Mouse (Mus musculus) ES-E14 (cell line): Measurements from ENCODE around the gene Stt3b. TPM values are rescaled to one million over a fixed set of nuclear protein-coding genes. Genes with fewer than 3 reads are reported as not detected.

Experiments used
- DNase-seq: peaks from one replicate; pipeline ENCODE4 v3.0.0-alpha.2; 2013; ENCODE audit warnings: low read depth, low spot score
- H3K27ac ChIP-seq: 2 replicates; pipeline ENCODE4 v1.5.1; 2012; ENCODE audit warnings: low read depth, mild to moderate bottlenecking, low read length, moderate library complexity, mixed read lengths; ENCODE audit not compliant: poor library complexity, insufficient read depth, severe bottlenecking
- H3K36me3 ChIP-seq: 2 replicates; pipeline ENCODE4 v1.6.1; 2012; ENCODE audit warnings: mild to moderate bottlenecking, low read length, moderate library complexity, mixed read lengths; ENCODE audit not compliant: control insufficient read depth, poor library complexity, insufficient read depth, severe bottlenecking
- H3K4me1 ChIP-seq, 2 experiments: fragments of 150-350 bp in 1 of 2; sonication (generic) in 1 of 2; 2 replicates each; pipeline ENCODE4 v1.6.1; 2012; ENCODE audit warnings: low read length in 2 of 2, mild to moderate bottlenecking in 1 of 2, mixed read lengths in 1 of 2; ENCODE audit not compliant: control insufficient read depth in 2 of 2, insufficient read depth in 2 of 2, poor library complexity in 1 of 2
- H3K4me3 ChIP-seq, 2 experiments: fragments of 150-350 bp in 1 of 2; sonication (generic) in 1 of 2; 2 replicates each; pipeline ENCODE4 v1.5.1; 2012; ENCODE audit warnings: low read length in 2 of 2, low read depth in 1 of 2, mild to moderate bottlenecking in 1 of 2, mixed read lengths in 1 of 2; ENCODE audit not compliant: insufficient read depth in 1 of 2, poor library complexity in 1 of 2, severe bottlenecking in 1 of 2
- H3K9ac ChIP-seq: 2 replicates; pipeline ENCODE4 v1.6.1; 2012; ENCODE audit warnings: low read depth, mild to moderate bottlenecking, low read length, mixed read lengths; ENCODE audit not compliant: poor library complexity, insufficient read depth, severe bottlenecking
- H3K9me3 ChIP-seq: fragments of 150-350 bp; sonication (generic); 2 replicates; pipeline ENCODE4 v1.6.1; 2012; ENCODE audit warnings: low read depth, mild to moderate bottlenecking, low read length; ENCODE audit not compliant: control insufficient read depth, insufficient read depth
- CHD2 ChIP-seq: IDR thresholded peaks from 2 replicates; pipeline ENCODE4 v1.6.1; 2014; ENCODE audit warnings: mild to moderate bottlenecking, low read depth, low read length, inconsistent platforms
- HCFC1 ChIP-seq: IDR thresholded peaks from 2 replicates; pipeline ENCODE4 v1.6.1; 2012; ENCODE audit warnings: low read length, inconsistent platforms, borderline replicate concordance; ENCODE audit not compliant: insufficient read depth
- MAFK ChIP-seq: IDR thresholded peaks from 2 replicates; pipeline ENCODE4 v1.6.1; 2014; ENCODE audit warnings: mild to moderate bottlenecking, low read depth, low read length, inconsistent platforms; ENCODE audit not compliant: insufficient read depth
- ZC3H11A ChIP-seq: IDR thresholded peaks from 2 replicates; pipeline ENCODE4 v1.6.1; 2012; ENCODE audit warnings: low read depth, mild to moderate bottlenecking, inconsistent platforms, low read length, borderline replicate concordance
- ZNF384 ChIP-seq: IDR thresholded peaks from 2 replicates; pipeline ENCODE4 v1.6.1; 2012; ENCODE audit warnings: low read depth, low read length, inconsistent platforms
- in situ Hi-C, 2 experiments: fragments of 600-800 bp; cut with MboI; formaldehyde crosslinking; loops; one replicate each; pipeline ENCODE4 v1.15.1; 2025; ENCODE audit warnings: low sequenced_read_pairs in 2 of 2, inconsistent platforms in 1 of 2; ENCODE audit not compliant: unreplicated experiment in 2 of 2
- total RNA-seq: library from RNA; depleted of rRNA; stranded (reverse); fragments of 300-350 nt; gene quantifications from 2 replicates; pipeline ENCODE4 v1.2.3, GENCODE M21; 2012

Stt3b gene
- total RNA-seq, 1 experiment = 150 TPM

GRCm38 (mm10) chr9:115326533-115326890, 16.3 kb upstream of the Stt3b start:
- Histone ChIP-seq H3K27ac (no peak overlapping the region), H3K4me3 (no peak overlapping the region), H3K9ac (no peak overlapping the region), H3K9me3 (no peaks in the 10 kb centered on the region), H3K4me1 (no peaks in the 10 kb centered on the region), H3K36me3 (no peaks in the 10 kb centered on the region)
- TF ChIP-seq ZNF384 (no peak), CHD2 (no peak), MAFK (no peak), ZC3H11A (no peak), HCFC1 (no peak)
- DNase-seq = no peak
- in situ Hi-C loops = no loop called here

GRCm38 (mm10) chr9:115325831-115326532, 15.8 kb upstream of the Stt3b start:
- TF ChIP-seq ZC3H11A (no peak), MAFK (no peak), HCFC1 (no peak), ZNF384 (no peak), CHD2 (no peak)
- H3K27ac ChIP-seq = no peak overlapping the region
- no peak overlapping the region for H3K4me3 ChIP-seq
- H3K36me3 ChIP-seq = no peaks in the 10 kb centered on the region
- no peak overlapping the region for H3K9ac ChIP-seq
- DNase-seq = no peak
- in situ Hi-C loops = no loop called here
- no peaks in the 10 kb centered on the region for H3K9me3 ChIP-seq
- no peaks in the 10 kb centered on the region for H3K4me1 ChIP-seq

GRCm38 (mm10) chr9:115323572-115323971, 13.4 kb upstream of the Stt3b start:
- in situ Hi-C loops = no loop called here
- H3K27ac ChIP-seq = no peak overlapping the region
- no peak overlapping the region for H3K9ac ChIP-seq
- no peak overlapping the region for H3K4me3 ChIP-seq
- 0 out of 4 replicates have a peak, but pooled peaks cover 0 to 2% of the 10 kb centered on the region in 2 experiments for H3K4me1 ChIP-seq
- no peak for DNase-seq
- no peaks in the 10 kb centered on the region for H3K36me3 ChIP-seq
- TF ChIP-seq HCFC1 (no peak), CHD2 (no peak), ZNF384 (no peak), MAFK (no peak), ZC3H11A (no peak)
- H3K9me3 ChIP-seq = no peaks in the 10 kb centered on the region

- no peaks in the 10 kb centered on the region for H3K9me3 ChIP-seq
- H3K4me3 ChIP-seq = no peak overlapping the region
- DNase-seq = no peak
- 0 out of 4 replicates have a peak, but pooled peaks cover 0 to 2% of the 10 kb centered on the region in 2 experiments for H3K4me1 ChIP-seq
- no peak overlapping the region for H3K9ac ChIP-seq
- no peak overlapping the region for H3K27ac ChIP-seq
- in situ Hi-C loops = no loop called here
- H3K36me3 ChIP-seq = no peaks in the 10 kb centered on the region
- TF ChIP-seq HCFC1 = no peak
- TF ChIP-seq ZC3H11A = no peak
- TF ChIP-seq CHD2 = no peak
- TF ChIP-seq ZNF384 = no peak
- TF ChIP-seq MAFK = no peak
These were observed 12.2 kb upstream of the Stt3b start for GRCm38 (mm10) chr9:115322385-115322784.

GRCm38 (mm10) chr9:115321052-115321451, 10.8 kb upstream of the Stt3b start:
- TF ChIP-seq CHD2 = no peak
- in situ Hi-C loops = no loop called here

More at GRCm38 (mm10) chr9:115321052-115321451, 10.8 kb upstream of the Stt3b start:
- Histone ChIP-seq H3K4me3 (no peak overlapping the region), H3K9me3 (no peaks in the 10 kb centered on the region), H3K4me1 (0 out of 4 replicates have a peak, but pooled peaks cover 0 to 2% of the 10 kb centered on the region in 2 experiments), H3K36me3 (no peaks in the 10 kb centered on the region), H3K9ac (no peak overlapping the region), H3K27ac (no peak overlapping the region)
- DNase-seq = peak; percentile 61
